Mouse (Mus musculus) bone marrow macrophage, adult 2 months (primary cell): ENCODE results near the gene Mettl7a1.
"Not testable (repeated sequence)": the region's sequence is repeated elsewhere in the genome, so short reads cannot be mapped to it uniquely, and the experiment has no call there.

Experiments used
- CTCF ChIP-seq: IDR thresholded peaks from 2 replicates; pipeline ENCODE4 v1.5.1; 2012; ENCODE audit warnings: low read depth, mild to moderate bottlenecking, low read length, moderate library complexity
- POLR2A ChIP-seq: IDR thresholded peaks from 2 replicates; pipeline ENCODE4 v1.6.1; 2012; ENCODE audit warnings: mild to moderate bottlenecking, low read depth, low read length, borderline replicate concordance

- not testable (repeated sequence) for TF ChIP-seq CTCF, POLR2A
These were observed 33.3 kb upstream of the Mettl7a1 start for GRCm38 (mm10) chr15:100270609-100271008.
